Mouse (Mus musculus) intestine, embryonic 15.5 days (tissue): ENCODE results near the gene Slc34a2. TPM values are rescaled to one million over a fixed set of nuclear protein-coding genes. Genes with fewer than 3 reads are reported as not detected.

Source experiments
- ATAC-seq: fragments of 200-750 bp; cut with Nextera tagmentation; 2 replicates; pipeline ENCODE4 v1.8.0; 2017; ENCODE audit warnings: moderate TSS enrichment, moderate library complexity
- H3K27ac ChIP-seq: fragments of 300-500 bp; sonication (generic); 2 replicates; pipeline ENCODE4 v1.5.1; 2015; ENCODE audit warnings: mild to moderate bottlenecking, inconsistent platforms
- H3K27me3 ChIP-seq: fragments of 300-500 bp; sonication (generic); replicated peaks from 2 replicates; pipeline ENCODE4 v1.6.1; 2015; ENCODE audit warnings: inconsistent platforms
- H3K36me3 ChIP-seq: fragments of 300-500 bp; sonication (generic); 2 replicates; pipeline ENCODE4 v1.6.1; 2015; ENCODE audit warnings: inconsistent platforms
- H3K4me1 ChIP-seq: fragments of 300-500 bp; sonication (generic); replicated peaks from 2 replicates; pipeline ENCODE4 v1.6.1; 2015; ENCODE audit warnings: inconsistent platforms
- H3K4me2 ChIP-seq: fragments of 300-500 bp; sonication (generic); replicated peaks from 2 replicates; pipeline ENCODE4 v1.6.1; 2015; ENCODE audit warnings: mild to moderate bottlenecking, inconsistent platforms
- H3K4me3 ChIP-seq: fragments of 300-500 bp; sonication (generic); replicated peaks from 2 replicates; pipeline ENCODE4 v1.5.1; 2015; ENCODE audit warnings: inconsistent platforms
- H3K9ac ChIP-seq: fragments of 300-500 bp; sonication (generic); 2 replicates; pipeline ENCODE4 v1.6.1; 2015; ENCODE audit warnings: inconsistent platforms
- H3K9me3 ChIP-seq: fragments of 300-500 bp; sonication (generic); 2 replicates; pipeline ENCODE4 v1.6.1; 2016; ENCODE audit warnings: inconsistent platforms
- WGBS: fragments of 180-500 bp; shearing (Covaris S2); methylation state at CpG from one replicate; pipeline ENCODE4 v1.1.7; 2015; 5-methylcytosine and 5-hydroxymethylcytosine counted together
- polyA plus RNA-seq: library from polyadenylated mRNA; unstranded; fragments of >200 nt; fragmentation: Nextera tagmentation; extraction: Ambion mirVana; gene quantifications from 2 replicates; pipeline ENCODE4 v1.2.1, GENCODE M21; 2015

The Slc34a2 gene
- polyA plus RNA-seq, 1 experiment from 2014 or later, result 16.3 TPM

DNA sequence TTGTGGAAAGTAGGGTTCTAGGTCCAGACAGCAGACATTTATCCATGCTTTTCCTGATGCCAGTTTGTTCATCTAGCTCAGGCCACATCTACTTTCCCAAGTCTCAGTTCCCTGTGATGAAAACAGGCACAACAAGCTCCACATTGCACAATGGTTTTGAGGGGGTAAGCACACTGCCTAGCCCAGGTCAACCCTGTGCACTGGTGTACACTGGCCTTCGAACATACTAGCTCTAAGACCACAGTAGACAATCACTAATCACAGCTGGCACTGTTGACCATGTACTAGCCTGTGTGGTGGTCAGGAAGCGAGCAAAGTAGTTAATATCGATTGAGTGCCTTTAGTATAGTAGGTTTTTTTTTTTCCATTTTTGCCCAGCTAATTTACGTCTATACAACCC lies 34.4 kb upstream of the Slc34a2 start:
- H3K9me3 ChIP-seq, result no peaks in the 10 kb centered on the region
- WGBS, result 87% methylated on average over 4 of the region's 4 CpGs
- H3K4me2 ChIP-seq, result no peak overlapping the region
- no peaks in the 10 kb centered on the region for H3K27me3 ChIP-seq
- no peak overlapping the region for H3K9ac ChIP-seq
- H3K4me1 ChIP-seq, result no peaks in the 10 kb centered on the region
- H3K36me3 ChIP-seq, result no peaks in the 10 kb centered on the region
- no peak overlapping the region for H3K27ac ChIP-seq
- ATAC-seq, result no peak
- H3K4me3 ChIP-seq, result no peak overlapping the region

DNA sequence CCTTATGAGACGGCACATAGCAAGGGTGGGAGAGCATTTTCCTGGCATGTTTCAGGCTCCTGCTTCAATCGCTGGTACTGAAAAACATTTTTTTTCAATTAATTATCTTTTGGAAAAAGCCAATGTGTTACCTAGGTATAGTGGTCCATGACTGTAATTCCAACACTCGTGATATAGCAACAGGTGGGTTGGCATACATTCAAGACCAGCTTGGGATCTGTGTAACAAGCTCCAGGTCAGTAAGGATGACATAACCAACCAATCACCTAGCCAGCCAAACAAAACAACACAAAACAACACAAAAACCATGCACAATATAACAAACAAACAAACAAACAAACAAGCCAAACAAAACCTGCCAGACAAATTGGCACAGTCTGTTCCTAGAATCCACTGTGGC lies 33.9 kb upstream of the Slc34a2 start:
- 92% methylated on average over 3 of the region's 3 CpGs for WGBS

DNA sequence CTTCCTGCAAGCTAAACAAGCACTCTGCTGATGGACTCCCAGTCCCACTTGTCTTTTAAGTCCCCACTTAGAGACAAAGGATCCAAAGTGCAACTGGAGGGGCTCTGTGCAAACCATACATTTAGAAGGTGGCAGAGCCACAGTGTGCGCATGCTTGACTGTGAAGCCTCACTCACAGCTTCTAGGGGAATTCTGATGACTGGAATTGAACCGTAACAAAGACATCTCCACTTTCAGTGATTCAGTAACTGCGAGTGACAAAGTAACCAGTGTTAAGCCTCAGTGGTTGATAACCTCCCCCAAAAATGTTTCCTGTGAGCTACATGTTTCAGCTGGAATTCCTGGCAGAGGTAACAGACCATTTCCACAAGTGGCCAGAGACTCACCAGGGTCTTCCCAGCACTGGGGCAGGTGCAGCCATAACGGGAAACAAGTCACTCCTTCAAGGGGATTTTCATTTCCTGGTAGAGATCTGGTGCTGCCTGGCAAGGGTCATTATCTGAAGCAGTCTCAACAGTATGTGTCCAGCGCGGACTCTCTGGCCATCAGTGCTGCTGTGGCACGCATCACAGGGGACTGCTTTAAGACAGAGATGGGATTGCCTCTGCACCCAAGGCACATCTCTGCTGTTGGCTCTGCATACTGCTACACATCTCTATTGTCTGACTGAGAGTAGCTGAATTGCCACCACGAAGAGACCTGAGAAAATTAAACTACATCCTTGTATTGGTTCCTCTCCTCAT lies 28.7 kb upstream of the Slc34a2 start:
- ATAC-seq, result no peak
- Histone ChIP-seq H3K27me3 (no peaks in the 10 kb centered on the region), H3K9me3 (no peaks in the 10 kb centered on the region), H3K4me1 (no peaks in the 10 kb centered on the region), H3K36me3 (no peaks in the 10 kb centered on the region), H3K4me2 (no peak overlapping the region), H3K27ac (no peak overlapping the region), H3K9ac (no peak overlapping the region), H3K4me3 (no peak overlapping the region)
- 78% methylated on average over 8 of the region's 8 CpGs for whole genome bisulfite sequencing

More for the DNA sequence above, 33.9 kb upstream of the Slc34a2 start:
- no peaks in the 10 kb centered on the region for H3K36me3 ChIP-seq
- H3K27ac ChIP-seq, result no peak overlapping the region
- no peaks in the 10 kb centered on the region for H3K27me3 ChIP-seq
- H3K4me3 ChIP-seq, result no peak overlapping the region
- H3K4me2 ChIP-seq, result no peak overlapping the region
- no peak overlapping the region for H3K9ac ChIP-seq
- no peaks in the 10 kb centered on the region for H3K4me1 ChIP-seq
- no peak for ATAC-seq
- no peaks in the 10 kb centered on the region for H3K9me3 ChIP-seq

DNA sequence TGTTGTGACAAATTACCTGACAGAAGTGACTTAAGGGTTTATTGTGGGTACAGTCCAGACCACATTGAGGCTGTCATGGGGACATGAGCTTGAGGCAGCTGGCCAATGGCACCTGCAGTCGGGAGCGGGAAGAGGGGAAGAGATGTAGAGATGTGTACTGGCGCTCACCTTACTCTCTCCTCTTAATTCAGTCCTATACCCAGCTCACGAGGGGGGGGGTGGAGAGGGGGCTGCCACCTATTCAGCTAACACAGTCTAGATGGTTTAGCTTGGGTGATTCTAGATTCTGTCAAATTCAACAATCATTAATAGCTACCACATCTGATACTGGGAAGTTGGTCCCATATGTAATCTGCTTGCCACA lies 28.1 kb upstream of the Slc34a2 start:
- Histone ChIP-seq H3K4me2 (no peak overlapping the region), H3K27me3 (no peaks in the 10 kb centered on the region), H3K4me1 (no peaks in the 10 kb centered on the region), H3K9me3 (no peaks in the 10 kb centered on the region), H3K27ac (no peak overlapping the region), H3K9ac (no peak overlapping the region), H3K36me3 (no peaks in the 10 kb centered on the region), H3K4me3 (no peak overlapping the region)
- WGBS, result 80% methylated on average over 4 of the region's 4 CpGs
- ATAC-seq, result no peak

DNA sequence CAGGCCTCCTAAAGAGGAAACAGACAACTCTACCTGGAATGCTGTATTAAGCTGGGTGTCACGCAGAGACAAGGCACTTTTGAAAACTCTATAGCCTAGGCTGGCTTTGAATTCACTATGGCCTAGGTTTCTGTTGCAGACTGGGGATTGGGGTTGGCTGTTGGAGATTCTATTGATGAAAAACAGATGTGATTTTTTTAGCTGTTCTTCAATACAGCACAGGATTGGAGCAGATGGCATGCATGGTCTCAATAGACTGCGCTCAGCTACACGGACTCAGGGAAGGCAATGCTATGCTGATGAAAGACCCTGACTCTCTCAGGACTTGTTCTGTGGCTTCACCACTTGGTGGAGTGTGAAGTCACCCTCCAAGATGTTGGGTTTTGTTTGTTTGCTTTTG lies 26.6 kb upstream of the Slc34a2 start:
- no peak overlapping the region for H3K4me3 ChIP-seq
- H3K4me1 ChIP-seq, result no peaks in the 10 kb centered on the region
- H3K36me3 ChIP-seq, result no peaks in the 10 kb centered on the region
- no peak for ATAC-seq
- 88% methylated on average over 3 of the region's 3 CpGs for WGBS
- no peak overlapping the region for H3K4me2 ChIP-seq
- no peak overlapping the region for H3K9ac ChIP-seq
- no peak overlapping the region for H3K27ac ChIP-seq
- no peaks in the 10 kb centered on the region for H3K9me3 ChIP-seq
- no peaks in the 10 kb centered on the region for H3K27me3 ChIP-seq

DNA sequence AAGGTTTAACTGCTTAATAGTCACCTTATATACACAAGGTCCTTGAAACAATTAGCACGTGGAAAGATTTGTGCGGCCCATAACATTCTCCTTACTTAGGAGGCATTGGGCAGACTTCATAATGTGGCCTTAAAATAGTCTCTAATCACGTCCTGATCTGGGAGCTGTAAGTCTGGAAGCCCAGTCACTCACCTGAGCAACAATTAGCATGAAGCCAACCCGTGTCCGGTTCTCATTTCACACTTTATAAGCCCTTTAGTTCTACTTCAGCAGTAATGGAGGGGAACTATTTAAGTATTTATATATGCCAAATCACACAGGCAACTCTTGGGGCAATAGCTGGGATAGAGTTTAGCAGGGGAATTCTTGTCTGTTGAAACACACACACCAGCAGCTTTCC lies 21.3 kb upstream of the Slc34a2 start:
- 83% methylated on average over 5 of the region's 5 CpGs for WGBS
- no peaks in the 10 kb centered on the region for H3K36me3 ChIP-seq
- ATAC-seq, result no peak
- H3K4me2 ChIP-seq, result no peak overlapping the region
- no peak overlapping the region for H3K9ac ChIP-seq
- no peaks in the 10 kb centered on the region for H3K9me3 ChIP-seq
- H3K4me3 ChIP-seq, result no peak overlapping the region
- no peaks in the 10 kb centered on the region for H3K27me3 ChIP-seq
- no peak overlapping the region for H3K27ac ChIP-seq
- H3K4me1 ChIP-seq, result no peaks in the 10 kb centered on the region

DNA sequence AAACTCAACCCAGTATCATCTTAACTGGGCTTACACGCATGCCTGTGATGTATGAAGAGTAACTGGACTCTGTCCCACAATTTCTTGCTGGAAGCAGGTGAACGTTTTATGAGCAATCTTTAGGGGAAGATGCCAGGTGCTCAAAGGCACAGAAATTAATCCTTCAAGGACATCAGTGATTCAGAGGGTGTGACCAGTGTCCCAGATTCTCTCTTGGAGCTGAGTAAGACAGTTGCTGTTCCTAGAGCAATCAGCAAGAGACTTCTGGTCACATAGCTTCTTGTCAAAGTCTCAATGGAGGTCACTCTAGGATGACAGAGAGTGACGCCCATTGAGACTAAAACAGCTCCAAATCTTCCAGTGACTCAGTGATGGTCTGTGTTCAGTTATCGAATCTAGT lies 19.6 kb upstream of the Slc34a2 start:
- Histone ChIP-seq H3K27me3 (no peaks in the 10 kb centered on the region), H3K4me2 (no peak overlapping the region), H3K4me3 (no peak overlapping the region), H3K9me3 (no peaks in the 10 kb centered on the region), H3K27ac (no peak overlapping the region), H3K9ac (no peak overlapping the region), H3K36me3 (no peaks in the 10 kb centered on the region), H3K4me1 (no peaks in the 10 kb centered on the region)
- WGBS, result 68% methylated on average over 4 of the region's 4 CpGs
- ATAC-seq, result peak; percentile 53

DNA sequence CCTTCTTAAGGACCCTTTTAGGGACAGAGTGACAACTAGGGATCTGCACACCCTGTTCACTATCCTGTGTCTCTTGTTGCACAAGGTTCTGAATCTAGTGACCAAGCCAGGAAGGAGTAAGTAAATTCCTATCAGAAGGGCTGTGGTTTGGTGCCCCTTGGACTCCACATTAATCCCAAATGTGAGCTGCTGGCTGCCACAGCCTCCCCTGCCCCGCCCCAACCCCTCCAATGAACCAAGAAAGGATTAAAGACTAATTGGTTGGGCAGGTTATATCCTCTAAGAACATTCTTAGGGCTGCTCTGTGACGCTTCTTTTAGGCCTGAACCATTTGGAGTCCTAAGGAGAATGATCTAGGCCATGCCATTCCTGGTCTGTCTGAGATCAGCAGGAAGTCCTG lies 14.4 kb upstream of the Slc34a2 start:
- 75% methylated on average over 2 of the region's 2 CpGs for WGBS
- peak; percentile 68 for ATAC-seq

DNA sequence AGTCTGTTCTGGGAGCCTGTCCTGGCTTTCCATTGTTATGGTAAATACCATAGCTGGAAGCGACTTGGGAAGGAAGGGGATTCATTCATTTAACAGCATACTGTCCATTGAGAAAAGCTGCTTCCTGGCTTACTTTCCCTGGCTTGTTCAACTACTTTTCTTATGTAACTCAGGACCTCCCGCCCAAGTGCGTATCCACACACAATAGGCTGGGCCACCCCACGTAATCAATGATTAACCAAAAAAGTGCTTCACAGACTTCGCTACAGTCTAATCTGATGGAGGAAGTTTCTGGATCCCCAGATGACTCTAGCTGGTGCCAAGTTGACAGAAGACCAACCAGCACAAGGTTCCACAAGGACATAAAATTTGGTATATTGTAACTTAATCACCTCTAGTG lies 14.0 kb upstream of the Slc34a2 start:
- Histone ChIP-seq H3K9ac (no peak overlapping the region), H3K36me3 (no peaks in the 10 kb centered on the region), H3K4me2 (no peak overlapping the region), H3K27me3 (no peaks in the 10 kb centered on the region), H3K4me3 (no peak overlapping the region), H3K9me3 (no peaks in the 10 kb centered on the region), H3K27ac (no peak overlapping the region), H3K4me1 (no peaks in the 10 kb centered on the region)
- peak; percentile 93 for ATAC-seq
- 66% methylated on average over 5 of the region's 5 CpGs for WGBS

More for the DNA sequence above, 14.4 kb upstream of the Slc34a2 start:
- Histone ChIP-seq H3K9me3 (no peaks in the 10 kb centered on the region), H3K4me2 (no peak overlapping the region), H3K36me3 (no peaks in the 10 kb centered on the region), H3K4me1 (no peaks in the 10 kb centered on the region), H3K4me3 (no peak overlapping the region), H3K27ac (no peak overlapping the region), H3K9ac (no peak overlapping the region), H3K27me3 (no peaks in the 10 kb centered on the region)

DNA sequence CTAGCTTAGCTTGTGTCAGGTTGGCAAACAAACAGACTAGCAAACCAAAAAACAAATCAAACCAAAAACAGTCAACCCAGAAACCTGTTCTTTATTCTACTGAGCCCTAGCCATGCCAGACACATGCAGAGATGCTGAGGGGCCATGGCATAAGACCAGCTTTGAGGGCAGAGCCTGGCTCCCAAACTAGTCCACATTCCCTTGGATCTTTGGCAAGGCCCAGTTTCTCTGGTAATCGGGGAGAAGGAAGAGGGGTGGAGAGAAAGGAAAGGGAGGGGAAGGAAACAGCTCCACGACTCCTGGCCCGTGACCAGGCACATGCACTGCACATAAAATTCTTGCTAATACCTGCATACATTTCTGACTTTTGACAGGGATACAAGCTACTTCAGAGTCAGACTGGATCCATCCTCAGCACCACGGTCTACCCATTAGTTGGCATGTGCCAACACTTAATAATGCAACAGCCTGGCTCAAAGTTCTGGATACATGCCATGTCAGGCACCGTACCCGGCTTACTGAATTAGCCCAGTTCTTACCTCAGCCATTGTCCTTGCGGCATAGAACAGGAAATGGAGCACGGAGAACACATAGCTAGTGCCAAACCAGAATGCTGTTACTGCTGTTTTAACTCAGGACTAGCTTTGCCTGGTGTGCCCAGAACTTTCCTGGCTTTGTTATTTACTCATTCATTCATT lies 12.5 kb upstream of the Slc34a2 start:
- H3K36me3 ChIP-seq, result no peaks in the 10 kb centered on the region
- no peaks in the 10 kb centered on the region for H3K4me1 ChIP-seq
- ATAC-seq, result no peak
- 85% methylated on average over 8 of the region's 8 CpGs for WGBS
- H3K27ac ChIP-seq, result no peak overlapping the region
- H3K27me3 ChIP-seq, result no peaks in the 10 kb centered on the region
- H3K9ac ChIP-seq, result no peak overlapping the region
- H3K4me2 ChIP-seq, result no peak overlapping the region
- no peaks in the 10 kb centered on the region for H3K9me3 ChIP-seq
- H3K4me3 ChIP-seq, result no peak overlapping the region

DNA sequence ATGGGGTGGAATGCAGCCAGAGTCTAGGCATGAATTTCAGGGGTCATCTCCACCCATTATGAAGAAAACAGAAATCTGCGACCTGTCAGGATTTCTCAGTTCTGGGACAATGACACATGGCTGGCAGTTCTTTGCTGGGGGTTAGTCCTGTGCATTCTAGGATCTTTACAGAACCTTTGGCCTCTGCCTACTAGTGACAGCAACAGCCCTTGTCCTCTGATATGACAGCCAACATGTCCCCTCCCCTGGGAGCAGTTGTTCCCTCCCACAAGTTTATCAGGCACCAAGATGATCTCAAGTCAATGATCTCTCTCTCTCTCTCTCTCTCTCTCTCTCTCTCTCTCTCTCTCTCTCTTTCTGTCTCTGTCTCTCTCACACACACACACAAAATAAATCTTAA lies 6.5 kb upstream of the Slc34a2 start:
- 79% methylated on average over 1 of the region's 1 CpGs for WGBS

DNA sequence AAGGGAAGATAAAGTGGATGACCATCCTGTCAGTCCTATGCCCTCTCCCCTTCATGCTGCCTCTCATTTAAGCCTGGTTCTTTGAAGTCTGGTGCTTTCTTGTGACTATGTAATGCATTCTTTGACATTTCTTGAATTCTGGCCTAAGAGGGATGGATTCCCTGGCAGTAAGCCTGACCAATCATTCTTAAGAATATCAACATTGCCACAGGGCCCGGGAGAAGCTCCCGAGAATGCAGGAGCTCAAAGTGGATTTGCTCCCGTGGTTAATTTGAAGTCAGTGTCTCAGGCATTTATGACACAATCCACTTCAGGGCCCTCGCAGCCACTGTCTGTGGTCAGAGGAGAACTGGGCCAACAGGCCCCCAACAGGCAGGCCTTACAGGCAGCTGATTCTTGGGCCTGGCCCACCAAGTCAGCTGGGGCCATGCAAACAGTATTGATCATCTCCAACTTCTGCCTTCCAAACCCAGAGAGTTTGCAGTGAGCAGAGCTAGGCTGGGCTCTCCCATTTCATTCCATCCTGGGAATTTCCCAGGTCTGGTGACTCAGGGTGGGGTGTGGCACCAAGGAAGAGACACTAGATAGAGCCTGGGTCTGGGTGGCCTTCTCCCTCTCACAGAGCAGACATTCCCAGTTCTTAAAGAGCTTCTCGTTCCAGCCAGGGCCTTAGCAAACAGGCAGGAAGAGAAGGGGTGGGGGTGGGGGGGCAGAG lies 4.3 kb downstream of the Slc34a2 start:
- Histone ChIP-seq H3K9me3 (no peaks in the 10 kb centered on the region), H3K36me3 (no peaks in the 10 kb centered on the region), H3K4me2 (no peak overlapping the region), H3K27ac (peak overlapping the region; percentile 54; the same call in 1 of the 2 replicates), H3K4me3 (no peak overlapping the region), H3K9ac (no peak overlapping the region), H3K4me1 (peaks cover 8% of the 10 kb centered on the region), H3K27me3 (no peaks in the 10 kb centered on the region)
- peak; percentile 59 for ATAC-seq
- 26% methylated on average over 5 of the region's 5 CpGs for WGBS

More for the DNA sequence above, 6.5 kb upstream of the Slc34a2 start:
- Histone ChIP-seq H3K9me3 (no peaks in the 10 kb centered on the region), H3K9ac (no peak overlapping the region), H3K4me3 (no peak overlapping the region), H3K4me2 (no peak overlapping the region), H3K27me3 (no peaks in the 10 kb centered on the region), H3K36me3 (no peaks in the 10 kb centered on the region), H3K27ac (no peak overlapping the region), H3K4me1 (no peaks in the 10 kb centered on the region)
- ATAC-seq, result peak; percentile 71; the same call in 1 of the 2 replicates
